In the genomic region with DNA sequence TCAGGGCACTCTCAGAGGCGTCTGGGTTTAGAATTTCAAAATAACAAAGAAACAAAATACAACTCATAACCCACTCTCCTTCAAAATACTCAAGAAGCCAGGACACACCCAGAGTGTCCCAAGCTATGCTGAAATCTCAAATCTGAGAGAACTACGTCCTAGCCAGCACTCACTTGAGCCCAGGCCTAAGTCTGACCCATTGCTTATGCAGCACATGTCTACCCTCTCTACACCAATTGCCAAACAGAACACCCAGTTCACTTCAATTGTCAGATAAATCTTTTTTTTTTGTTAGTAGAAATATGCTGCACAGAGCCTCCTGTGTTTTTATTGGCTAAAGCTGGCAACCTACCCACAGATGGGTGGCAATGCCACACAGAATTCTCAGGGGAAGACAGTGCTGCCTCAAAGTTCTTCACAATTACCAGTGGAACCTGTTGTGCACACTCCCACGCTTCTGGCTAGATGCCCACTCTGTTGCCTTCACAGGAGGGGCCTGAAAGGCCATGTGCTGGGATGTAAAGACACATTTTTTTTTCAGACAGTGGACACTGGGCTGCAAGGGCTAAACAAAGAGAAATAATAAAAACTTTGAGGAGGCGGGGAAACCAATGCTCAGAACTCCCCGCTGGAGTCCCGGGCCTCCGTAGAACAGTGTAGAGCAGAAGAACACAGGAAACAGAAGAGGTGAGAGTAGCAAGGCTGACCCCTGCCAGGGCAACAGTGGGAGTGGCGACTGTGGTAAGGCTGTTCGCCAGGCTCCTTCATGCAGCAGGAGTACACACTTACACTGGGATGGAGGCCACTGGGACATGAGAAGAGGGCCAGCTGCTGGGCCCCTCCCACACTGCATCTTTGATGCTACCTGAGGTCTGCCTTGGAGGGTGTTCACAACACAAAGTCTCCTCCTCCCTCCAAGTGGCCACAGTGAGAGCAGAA, we compare ENCODE assay signal across 11 mouse cellular contexts.
A peak's percentile ranks its signal among the peaks of the same experiment; 100 is the strongest.
DNase-seq lines count a peak whose midpoint lies in the region; ATAC-seq and TF ChIP-seq lines count a peak whose summit lies in the region.
"Had no signal": no experiment of that assay in that cellular context is flagged by ENCODE, and none has a peak within 500 bp of the region (broad histone marks: within the 10 kb centered on the region; RNA-seq: fewer than 3 reads in every experiment).

No protein-coding gene starts in this region.

- H3K4me1 ChIP-seq in kidney, embryonic 15.5 days, result peaks cover 20% of the 10 kb centered on the region
- H3K4me1 ChIP-seq: stomach, embryonic 15.5 days had no signal

- H3K36me3 ChIP-seq in kidney, embryonic 15.5 days, result no peaks in the 10 kb centered on the region
- H3K36me3 ChIP-seq: embryonic facial prominence, embryonic 12.5 days; stomach, embryonic 15.5 days had no signal

- 55% methylated on average over 9 of the region's 9 CpGs for WGBS in kidney, embryonic 15.5 days

- no peak overlapping the region for H3K4me3 ChIP-seq in kidney, embryonic 15.5 days (replicated peaks)
- H3K4me3 ChIP-seq: embryonic facial prominence, embryonic 12.5 days; stomach, embryonic 15.5 days had no signal

- H3K9ac ChIP-seq in kidney, embryonic 15.5 days, result no peak overlapping the region
- H3K9ac ChIP-seq: embryonic facial prominence, embryonic 12.5 days; stomach, embryonic 15.5 days had no signal

- TF ChIP-seq POLR2A in brain, embryonic 14.5 days (IDR thresholded peaks at IDR 0.05; ENCODE audit: borderline replicate concordance, extremely low read depth, insufficient read depth, insufficient read length, poor library complexity, severe bottlenecking), result no peak

- intact Hi-C loops in left cerebral cortex, postnatal 14 days (cut with DNase I), result no loop called here

- H3K27ac ChIP-seq in kidney, embryonic 15.5 days, result no peak overlapping the region
- H3K27ac ChIP-seq: embryonic facial prominence, embryonic 12.5 days; stomach, embryonic 15.5 days had no signal

- no peak for TF ChIP-seq CTCF in brain, embryonic 14.5 days (IDR thresholded peaks at IDR 0.05; ENCODE audit: borderline replicate concordance, extremely low read depth, insufficient read depth, insufficient read length)

- no peak for DNase-seq in kidney, adult 8-10 months
- DNase-seq in brain, embryonic 14.5 days (ENCODE audit: low read depth), result peak; percentile 37
- peak; percentile 27 for DNase-seq in cerebellum, adult 9-11 months
- peak; percentile 29 to 54 for DNase-seq in left cerebral cortex, postnatal 14 days (ENCODE audit: low spot score in 2 of 2)
- no peak for DNase-seq in thymus, postnatal 4 days
- no peak for DNase-seq in heart, adult 8-10 months (ENCODE audit: low spot score)

- no peak overlapping the region for H3K4me2 ChIP-seq in kidney, embryonic 15.5 days
- H3K4me2 ChIP-seq: embryonic facial prominence, embryonic 12.5 days; stomach, embryonic 15.5 days had no signal

- no peaks in the 10 kb centered on the region for H3K27me3 ChIP-seq in kidney, embryonic 15.5 days
- H3K27me3 ChIP-seq: embryonic facial prominence, embryonic 12.5 days; Patski; stomach, embryonic 15.5 days had no signal

- ATAC-seq in kidney, embryonic 15.5 days (replicated peaks; ENCODE audit: low FRiP score), result 0 out of 2 replicates have a peak, but pooled peaks have one; percentile 40
- no peak for ATAC-seq in monocyte, adult 5-6 weeks (replicated peaks; ENCODE audit: insufficient number of reproducible peaks, low FRiP score, low TSS enrichment, poor library complexity, severe bottlenecking)
- ATAC-seq: Patski had no signal

- H3K9me3 ChIP-seq in kidney, embryonic 15.5 days (replicated peaks), result no peaks in the 10 kb centered on the region
- H3K9me3 ChIP-seq: embryonic facial prominence, embryonic 12.5 days; stomach, embryonic 15.5 days had no signal

Comparison
In these comparisons a context has a peak if more than half of its experiments do, and no peak if none do; other contexts are left out.
1. DNase-seq: peak in brain, embryonic 14.5 days (single experiment), cerebellum, adult 9-11 months (single experiment) and left cerebral cortex, postnatal 14 days (2 of 2); none in kidney, adult 8-10 months (0 of 2), thymus, postnatal 4 days (single experiment) and heart, adult 8-10 months (single experiment).